Comparison of ENCODE assay signal across 10 mouse cellular contexts in the genomic region with DNA sequence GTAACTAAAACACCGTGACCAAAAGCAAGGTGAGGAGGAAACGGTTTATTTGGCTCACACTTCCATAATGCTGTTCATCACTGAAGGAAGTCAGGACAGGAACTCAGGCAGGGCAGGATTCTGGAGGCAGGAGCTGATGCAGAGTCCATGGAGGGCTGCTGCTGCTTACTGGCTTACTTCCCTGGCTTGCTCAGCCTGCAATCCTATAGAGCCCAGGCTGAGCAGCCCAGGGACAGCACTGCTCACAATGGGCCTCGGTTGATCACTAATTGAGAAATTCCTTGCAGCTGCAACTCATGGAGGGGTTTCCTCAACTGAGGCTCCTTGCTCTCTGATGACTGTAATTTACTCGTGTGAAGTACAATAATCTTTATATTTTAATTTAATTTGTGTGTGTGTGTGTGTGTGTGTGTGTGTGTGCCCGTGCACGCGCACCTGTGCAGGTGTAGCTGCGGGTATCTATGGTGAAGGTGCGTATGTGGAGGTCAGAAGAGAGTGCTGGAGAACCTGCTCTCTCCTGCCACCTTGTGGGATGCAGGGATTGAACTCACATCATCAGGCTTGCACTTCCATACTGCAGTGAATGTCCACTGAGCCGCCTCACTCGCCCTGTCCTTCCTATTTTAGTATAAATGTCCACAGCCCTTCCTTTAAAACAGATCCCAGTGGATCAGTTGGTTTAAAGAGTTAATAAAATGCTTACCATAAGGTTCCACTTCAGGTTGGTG.
DNase-seq lines count a peak whose midpoint lies in the region; ATAC-seq and TF ChIP-seq lines count a peak whose summit lies in the region.
"Had no signal": no experiment of that assay in that cellular context is flagged by ENCODE, and none has a peak within 500 bp of the region (broad histone marks: within the 10 kb centered on the region; RNA-seq: fewer than 3 reads in every experiment).

No protein-coding gene starts in this region.

- intact Hi-C loops in heart, adult 2 months (cut with DNase I) = no loop called here

- no peak overlapping the region for H3K4me2 ChIP-seq in heart, embryonic 12.5 days
- no peak overlapping the region for H3K4me2 ChIP-seq in hindbrain, embryonic 11.5 days (replicated peaks; ENCODE audit: low read depth, low read length)
- H3K4me2 ChIP-seq in midbrain, embryonic 15.5 days = no peak overlapping the region
- H3K4me2 ChIP-seq: heart, embryonic 13.5 days; neural tube, embryonic 13.5 days had no signal

- TF ChIP-seq CTCF in heart, adult 2 months (IDR thresholded peaks at IDR 0.05) = peak; percentile 53

- no peaks in the 10 kb centered on the region for H3K36me3 ChIP-seq in heart, adult 2 months (ENCODE audit: control insufficient read depth, insufficient read depth, low read length)
- no peaks in the 10 kb centered on the region for H3K36me3 ChIP-seq in heart, embryonic 12.5 days
- no peaks in the 10 kb centered on the region for H3K36me3 ChIP-seq in hindbrain, embryonic 11.5 days (ENCODE audit: control insufficient read depth, insufficient read depth, low read length)
- no peaks in the 10 kb centered on the region for H3K36me3 ChIP-seq in midbrain, embryonic 15.5 days (replicated peaks)
- H3K36me3 ChIP-seq: heart, embryonic 13.5 days; neural tube, embryonic 13.5 days had no signal

- ATAC-seq in heart, embryonic 12.5 days (ENCODE audit: insufficient number of reproducible peaks, low FRiP score) = no peak
- ATAC-seq in hindbrain, embryonic 11.5 days (ENCODE audit: low FRiP score) = peak; percentile 38; the same call in 1 of the 2 replicates
- ATAC-seq in midbrain, embryonic 15.5 days (replicated peaks) = peak; percentile 78

- no peaks in the 10 kb centered on the region; the same call in 1 of the 2 replicates for H3K27me3 ChIP-seq in heart, adult 2 months (ENCODE audit: control insufficient read depth, insufficient read depth, low read length)
- H3K27me3 ChIP-seq in heart, embryonic 12.5 days (replicated peaks) = no peaks in the 10 kb centered on the region
- H3K27me3 ChIP-seq in hindbrain, embryonic 11.5 days (ENCODE audit: control insufficient read depth, insufficient read depth, low read length) = no peaks in the 10 kb centered on the region
- no peaks in the 10 kb centered on the region for H3K27me3 ChIP-seq in midbrain, embryonic 15.5 days (replicated peaks)
- H3K27me3 ChIP-seq: heart, embryonic 13.5 days; neural tube, embryonic 13.5 days had no signal

- WGBS in heart, adult 2 months = 47% methylated on average over 11 of the region's 11 CpGs
- 43% methylated on average over 11 of the region's 11 CpGs for WGBS in heart, embryonic 12.5 days
- 51% methylated on average over 11 of the region's 11 CpGs for WGBS in hindbrain, embryonic 11.5 days
- 44% methylated on average over 11 of the region's 11 CpGs for WGBS in midbrain, embryonic 15.5 days

- no peaks in the 10 kb centered on the region for H3K79me2 ChIP-seq in heart, adult 2 months (replicated peaks; ENCODE audit: control insufficient read depth, insufficient read depth, low read length)

- TF ChIP-seq EP300 in heart, adult 2 months (IDR thresholded peaks at IDR 0.05; ENCODE audit: insufficient read depth, low read depth, low read length) = no peak

- H3K9me3 ChIP-seq in heart, embryonic 12.5 days (replicated peaks) = no peaks in the 10 kb centered on the region
- H3K9me3 ChIP-seq in hindbrain, embryonic 11.5 days (ENCODE audit: control insufficient read depth, low read length) = no peaks in the 10 kb centered on the region
- no peaks in the 10 kb centered on the region for H3K9me3 ChIP-seq in midbrain, embryonic 15.5 days
- H3K9me3 ChIP-seq: heart, embryonic 13.5 days; neural tube, embryonic 13.5 days had no signal

- H3K4me1 ChIP-seq in heart, adult 2 months (ENCODE audit: control insufficient read depth, insufficient read depth, low read length) = no peaks in the 10 kb centered on the region
- peaks cover 19% of the 10 kb centered on the region for H3K4me1 ChIP-seq in heart, embryonic 12.5 days (replicated peaks)
- 0 out of 2 replicates have a peak, but pooled peaks cover 2% of the 10 kb centered on the region for H3K4me1 ChIP-seq in hindbrain, embryonic 11.5 days (replicated peaks; ENCODE audit: control insufficient read depth, insufficient read depth, low read length)
- H3K4me1 ChIP-seq in midbrain, embryonic 15.5 days = no peaks in the 10 kb centered on the region

- TF ChIP-seq POLR2A in heart, adult 2 months (IDR thresholded peaks at IDR 0.05; ENCODE audit: insufficient read depth, low read depth, low read length) = no peak

- no peak overlapping the region for H3K27ac ChIP-seq in heart, adult 2 months
- H3K27ac ChIP-seq in heart, embryonic 12.5 days (ENCODE audit: poor library complexity, severe bottlenecking) = no peak overlapping the region
- no peak overlapping the region for H3K27ac ChIP-seq in hindbrain, embryonic 11.5 days (ENCODE audit: low read depth, low read length)
- no peak overlapping the region for H3K27ac ChIP-seq in midbrain, embryonic 15.5 days
- H3K27ac ChIP-seq: heart, embryonic 13.5 days; neural tube, embryonic 13.5 days had no signal

- no peak for DNase-seq in heart, adult 2 months
- DNase-seq in 416B (ENCODE audit: low read depth) (peak; percentile 57), adipocyte (ENCODE audit: low spot score) (no peak)
- DNase-seq in cerebellum, adult 9-10 months = peak; percentile 74
- DNase-seq in hindbrain, embryonic 11.5 days (ENCODE audit: low spot score) = peak; percentile 62
- DNase-seq in adrenal gland, postnatal 25 days = no peak

- H3K4me3 ChIP-seq in heart, adult 2 months = no peak overlapping the region
- no peak overlapping the region for H3K4me3 ChIP-seq in heart, embryonic 12.5 days
- H3K4me3 ChIP-seq in hindbrain, embryonic 11.5 days (ENCODE audit: low read depth, low read length) = no peak overlapping the region
- no peak overlapping the region for H3K4me3 ChIP-seq in midbrain, embryonic 15.5 days
- H3K4me3 ChIP-seq: heart, embryonic 13.5 days; neural tube, embryonic 13.5 days had no signal

- H3K9ac ChIP-seq in heart, adult 2 months (ENCODE audit: low read depth, low read length) = no peak overlapping the region
- H3K9ac ChIP-seq in heart, embryonic 12.5 days = no peak overlapping the region
- no peak overlapping the region for H3K9ac ChIP-seq in hindbrain, embryonic 11.5 days (ENCODE audit: low read depth, low read length)
- no peak overlapping the region for H3K9ac ChIP-seq in midbrain, embryonic 15.5 days
- H3K9ac ChIP-seq: heart, embryonic 13.5 days; neural tube, embryonic 13.5 days had no signal

Comparison
In these comparisons a context has a peak if more than half of its experiments do, and no peak if none do; other contexts are left out.
1. DNase-seq: peak in 416B (single experiment), cerebellum, adult 9-10 months (single experiment) and hindbrain, embryonic 11.5 days (single experiment); none in heart, adult 2 months (0 of 2), adipocyte (single experiment) and adrenal gland, postnatal 25 days (single experiment).